Mouse (Mus musculus) ES-Bruce4 (cell line): ENCODE results near the gene Psmc3.

Experiments
- CTCF ChIP-seq: IDR thresholded peaks from one replicate; pipeline ENCODE4 v1.8.1; 2011; ENCODE audit warnings: low read depth, low read length
- EP300 ChIP-seq: IDR thresholded peaks from 2 replicates; pipeline ENCODE4 v1.6.1; 2011; ENCODE audit warnings: low read depth, low read length; ENCODE audit not compliant: insufficient read depth
- POLR2A ChIP-seq: IDR thresholded peaks from one replicate; pipeline ENCODE4 v1.8.1; 2011; ENCODE audit warnings: low read length; ENCODE audit not compliant: insufficient read depth

DNA sequence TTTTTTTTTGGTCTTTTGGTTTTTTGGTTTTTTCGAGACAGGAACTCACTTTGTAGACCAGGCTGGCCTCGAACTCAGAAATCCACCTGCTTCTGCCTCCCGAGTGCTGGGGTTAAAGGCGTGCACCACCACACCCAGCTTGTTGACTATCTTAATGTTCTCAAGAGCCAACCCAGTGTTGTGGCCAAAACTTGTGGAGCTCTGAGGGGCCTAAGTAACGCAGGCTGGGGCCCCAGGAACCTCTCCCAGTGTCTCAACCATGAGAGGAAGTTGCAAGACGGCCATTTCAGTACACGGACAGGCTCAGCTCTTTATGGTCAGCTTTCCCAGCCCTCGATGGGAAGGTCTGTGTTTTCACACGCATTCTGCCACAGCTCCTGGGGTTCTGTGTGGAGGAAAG is 35.2 kb downstream of the Psmc3 start:
- TF ChIP-seq CTCF, result no peak
- TF ChIP-seq POLR2A, result no peak
- TF ChIP-seq EP300, result no peak
